Mouse (Mus musculus) gastrocnemius, adult 2 months (tissue): Measurements from ENCODE around the gene BC052040. TPM values are rescaled to one million over a fixed set of nuclear protein-coding genes. Genes with fewer than 3 reads are reported as not detected.

Experiments used
- DNase-seq: peaks from one replicate; pipeline ENCODE4 v3.0.0; 2022
- H3K27ac ChIP-seq: fragments of 200-600 bp; 2 replicates; pipeline ENCODE4 v1.8.1; 2022; ENCODE audit warnings: mild to moderate bottlenecking
- H3K4me3 ChIP-seq: fragments of 200-600 bp; 2 replicates; pipeline ENCODE4 v1.8.1; 2022; ENCODE audit warnings: mild to moderate bottlenecking, moderate library complexity
- CTCF ChIP-seq: fragments of 200-600 bp; IDR thresholded peaks from 2 replicates; pipeline ENCODE4 v1.8.1; 2022; ENCODE audit warnings: antibody characterized with exemption, mild to moderate bottlenecking, moderate library complexity
- intact Hi-C: fragments of 180-260 bp; cut with DNase I; formaldehyde crosslinking; loops from one replicate; pipeline ENCODE4 v1.15.1; 2025
- total RNA-seq, 2 experiments: library from RNA; stranded (reverse); gene quantifications; 2 replicates each; pipeline ENCODE4 v1.2.3; 2021

Gene BC052040
- total RNA-seq, 2 experiments from 2014 or later: 2.4 to 3.9 TPM

DNA sequence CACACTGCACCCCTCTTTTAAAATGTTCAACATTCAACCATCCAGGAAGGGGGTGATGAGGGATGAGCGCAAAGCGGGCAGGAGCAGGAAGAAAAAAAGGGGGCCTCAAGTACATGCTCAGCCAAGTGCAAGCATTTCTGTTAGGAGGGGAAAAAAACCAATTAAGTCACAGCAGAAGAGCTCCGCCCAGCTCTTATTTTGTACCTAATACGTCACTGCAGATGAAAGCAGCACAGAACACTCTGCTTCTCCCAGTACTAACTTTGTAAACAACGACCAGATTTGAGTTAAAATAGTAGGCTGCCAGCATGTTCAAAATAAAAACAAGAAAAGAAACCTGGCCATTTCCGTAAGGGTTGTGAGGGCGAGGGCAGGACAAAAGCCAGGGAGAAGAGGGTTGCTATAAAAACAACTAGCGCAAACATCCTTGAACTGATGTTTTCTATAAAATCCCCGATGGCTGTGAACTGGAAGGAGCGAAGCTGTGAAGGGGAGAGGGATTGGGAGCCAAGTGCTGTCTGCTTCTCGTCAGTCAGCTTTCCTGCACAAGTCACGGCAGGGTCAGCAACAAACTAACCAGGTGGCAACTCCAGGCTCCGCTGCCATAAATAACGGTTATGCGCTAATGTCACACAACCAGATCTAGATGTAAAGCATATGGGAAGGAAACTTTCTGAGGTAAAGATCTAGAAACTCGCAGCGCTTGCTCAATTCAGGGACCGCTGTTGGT is 2.2 kb upstream of the BC052040 start:
- TF ChIP-seq CTCF: no peak
- Histone ChIP-seq H3K4me3 (no peak overlapping the region), H3K27ac (no peak overlapping the region)
- intact Hi-C loops: no loop called here
- no peak for DNase-seq

DNA sequence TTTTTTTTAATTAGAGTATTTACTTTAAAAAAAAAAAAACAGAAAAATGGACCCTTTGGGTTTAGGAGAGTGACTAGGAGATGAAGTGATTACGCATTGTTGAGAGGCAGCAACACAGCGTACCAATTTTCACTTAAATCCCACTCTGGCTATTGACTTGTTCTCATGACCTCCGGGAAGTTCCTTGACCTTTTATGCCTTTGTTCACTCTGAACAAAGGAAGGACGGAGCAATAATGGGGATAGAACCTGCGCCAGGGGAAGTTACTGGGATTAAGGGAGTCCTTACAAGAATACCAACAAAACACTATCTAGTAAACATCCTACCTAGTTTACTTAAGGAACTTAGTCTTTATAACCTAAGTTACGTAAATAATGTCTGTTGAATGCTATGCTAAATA is 1.5 kb upstream of the BC052040 start:
- intact Hi-C loops: loop anchor here (10.0 kb wide), 1 partner anchor 925 kb away; the partner anchor contains the start of gene Dph6
- TF ChIP-seq CTCF: no peak
- no peak for DNase-seq
- no peak overlapping the region for H3K27ac ChIP-seq
- no peak overlapping the region for H3K4me3 ChIP-seq

DNA sequence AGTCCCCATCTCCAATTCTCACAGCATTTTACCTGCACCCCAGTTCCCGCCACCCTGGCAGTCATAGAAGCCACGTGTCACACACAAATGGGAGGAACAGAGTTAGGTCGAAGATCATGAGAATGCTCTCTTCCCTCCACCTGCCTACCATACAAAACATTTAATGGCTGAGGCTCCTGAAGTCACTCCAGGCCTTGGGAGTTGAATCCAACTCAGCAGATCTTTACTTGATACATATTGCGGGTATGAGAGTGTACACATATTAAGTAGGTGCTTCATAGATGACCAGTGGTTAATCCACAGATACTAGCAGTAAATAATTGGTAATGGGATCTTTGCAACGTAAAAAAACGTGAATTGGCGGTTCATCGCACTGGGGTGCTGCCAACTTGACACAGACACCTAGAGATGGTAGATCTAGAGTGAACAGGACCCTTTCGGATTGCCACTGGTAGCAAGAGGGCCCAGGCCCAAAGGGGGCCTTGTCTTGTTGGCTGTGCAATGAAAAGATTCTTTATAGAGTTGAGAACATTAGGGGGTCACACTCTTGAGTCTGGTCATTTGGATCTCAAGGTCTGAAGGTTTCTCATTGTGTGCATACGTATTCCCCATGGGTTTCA is 583 bp downstream of the BC052040 start:
- no peak for TF ChIP-seq CTCF
- intact Hi-C loops: loop anchor here (10.0 kb wide), 1 partner anchor 927 kb away; the partner anchor contains the start of gene Dph6
- Histone ChIP-seq H3K4me3 (peak overlapping the region; percentile 93), H3K27ac (peak overlapping the region; percentile 91)
- DNase-seq: no peak

DNA sequence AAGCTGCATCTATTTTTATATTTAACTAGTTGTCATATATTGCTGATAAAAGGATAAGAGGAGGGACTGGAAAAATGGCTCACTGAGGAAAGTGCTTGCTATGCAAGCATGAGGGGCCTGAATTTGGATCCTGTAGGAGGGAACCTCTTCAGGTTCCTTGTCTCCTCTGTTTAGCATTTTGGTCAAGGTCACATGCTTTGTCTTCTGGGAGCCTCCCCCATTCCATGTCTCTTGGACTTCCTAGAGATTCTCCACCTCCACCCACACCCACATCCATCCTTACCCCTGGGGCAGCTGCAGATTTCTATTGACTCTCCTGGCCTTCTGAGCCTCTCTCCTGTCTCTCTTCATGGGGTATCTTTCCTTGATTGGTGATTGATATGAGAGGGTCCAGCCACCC is 2.3 kb downstream of the BC052040 start:
- no peak for DNase-seq
- H3K4me3 ChIP-seq: no peak overlapping the region
- H3K27ac ChIP-seq: no peak overlapping the region
- no peak for TF ChIP-seq CTCF
- intact Hi-C loops: loop anchor here (10.0 kb wide), 1 partner anchor 929 kb away; the partner anchor contains the start of gene Dph6

GRCm38 (mm10) chr2:115590602-115591001 is 9.1 kb downstream of the BC052040 start:
- TF ChIP-seq CTCF: no peak
- Histone ChIP-seq H3K4me3 (no peak overlapping the region), H3K27ac (no peak overlapping the region)
- DNase-seq: no peak
- intact Hi-C loops: no loop called here

- peak overlapping the region; percentile 55 for H3K27ac ChIP-seq
- TF ChIP-seq CTCF: no peak
- H3K4me3 ChIP-seq: no peak overlapping the region
- DNase-seq: peak; percentile 63
- intact Hi-C loops: no loop called here
Measured at GRCm38 (mm10) chr2:115592651-115593119, 11.2 kb downstream of the BC052040 start.

GRCm38 (mm10) chr2:115597017-115597416 is 15.5 kb downstream of the BC052040 start:
- no peak for TF ChIP-seq CTCF
- Histone ChIP-seq H3K27ac (no peak overlapping the region), H3K4me3 (no peak overlapping the region)
- no peak for DNase-seq
- intact Hi-C loops: no loop called here

GRCm38 (mm10) chr2:115598266-115598665 is 16.8 kb downstream of the BC052040 start:
- Histone ChIP-seq H3K27ac (no peak overlapping the region), H3K4me3 (no peak overlapping the region)
- intact Hi-C loops: no loop called here
- no peak for DNase-seq
- TF ChIP-seq CTCF: no peak

DNA sequence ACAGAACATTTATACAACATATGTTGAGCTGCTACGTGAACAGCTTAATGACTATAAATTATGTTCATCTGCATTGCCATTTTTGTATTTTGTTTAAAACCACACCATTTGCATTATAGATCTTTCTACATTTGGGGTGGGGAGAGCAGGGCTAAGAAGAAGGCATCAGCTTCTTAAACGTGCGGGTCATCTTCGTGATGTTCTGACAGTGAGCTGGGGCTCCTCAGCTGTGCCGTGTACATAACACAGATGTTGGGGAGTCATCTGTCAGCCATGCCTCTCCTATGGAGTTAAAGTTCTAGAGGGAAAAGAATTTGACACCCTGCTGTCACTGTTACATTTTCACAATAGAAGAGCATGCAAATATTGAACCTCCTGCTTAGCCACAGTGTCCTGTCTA is 19.2 kb downstream of the BC052040 start:
- Histone ChIP-seq H3K4me3 (no peak overlapping the region), H3K27ac (no peak overlapping the region)
- intact Hi-C loops: no loop called here
- TF ChIP-seq CTCF: no peak
- no peak for DNase-seq

DNA sequence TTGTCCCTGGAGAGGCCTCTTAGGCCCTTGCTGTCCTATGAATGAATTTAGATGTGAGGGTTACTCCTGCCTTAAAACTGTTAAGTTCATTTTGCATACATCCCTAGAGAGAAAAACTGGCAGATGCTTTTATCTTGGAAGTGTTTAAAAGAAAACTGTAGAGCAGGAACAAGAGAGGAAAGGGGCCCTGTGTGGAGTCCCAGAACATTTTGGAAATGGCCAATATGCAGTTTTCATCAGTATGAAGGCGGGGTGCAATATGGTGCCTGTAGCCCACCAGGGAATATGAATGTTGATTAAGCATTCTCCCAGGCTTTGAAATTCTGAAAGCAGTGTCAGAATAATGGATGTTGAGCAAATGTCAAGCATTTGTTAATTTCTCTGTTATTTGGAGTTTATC is 19.8 kb downstream of the BC052040 start:
- no peak for TF ChIP-seq CTCF
- H3K27ac ChIP-seq: no peak overlapping the region
- no peak for DNase-seq
- H3K4me3 ChIP-seq: no peak overlapping the region
- intact Hi-C loops: no loop called here

GRCm38 (mm10) chr2:115602116-115602515 is 20.6 kb downstream of the BC052040 start:
- no peak overlapping the region for H3K27ac ChIP-seq
- no peak for DNase-seq
- H3K4me3 ChIP-seq: no peak overlapping the region
- no peak for TF ChIP-seq CTCF
- intact Hi-C loops: no loop called here

- no peak overlapping the region for H3K4me3 ChIP-seq
- DNase-seq: no peak
- no peak for TF ChIP-seq CTCF
- intact Hi-C loops: no loop called here
- H3K27ac ChIP-seq: no peak overlapping the region
Measured at GRCm38 (mm10) chr2:115604132-115604531, 22.6 kb downstream of the BC052040 start.

GRCm38 (mm10) chr2:115605829-115606336 is 24.4 kb downstream of the BC052040 start:
- DNase-seq: peak; percentile 17
- H3K27ac ChIP-seq: peak overlapping the region; percentile 56

DNA sequence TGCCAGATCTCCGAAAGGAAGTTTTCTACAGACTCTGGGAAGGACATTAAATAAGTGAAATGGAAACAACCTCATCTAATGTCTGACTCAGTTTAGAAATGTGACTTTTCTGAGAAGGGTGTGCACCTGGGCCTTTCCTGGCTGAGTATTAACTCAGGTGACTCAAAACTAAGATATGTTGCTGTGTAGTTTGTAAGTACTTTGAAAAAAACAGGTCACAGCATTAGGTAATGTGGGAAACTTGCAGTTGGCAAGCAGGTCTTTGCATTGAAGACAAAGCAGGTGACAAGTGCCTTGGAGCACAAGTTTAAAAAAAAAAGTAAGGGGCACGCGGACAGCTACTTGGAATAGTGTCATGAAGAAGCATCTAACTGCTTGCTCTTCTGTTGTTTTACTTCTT is 27.5 kb downstream of the BC052040 start:
- Histone ChIP-seq H3K27ac (no peak overlapping the region), H3K4me3 (no peak overlapping the region)
- intact Hi-C loops: no loop called here
- no peak for TF ChIP-seq CTCF
- DNase-seq: no peak

More at GRCm38 (mm10) chr2:115605829-115606336, 24.4 kb downstream of the BC052040 start:
- TF ChIP-seq CTCF: no peak
- intact Hi-C loops: no loop called here
- H3K4me3 ChIP-seq: no peak overlapping the region
